Mouse (Mus musculus): ENCODE results near the gene Dcaf10.
"Not testable (repeated sequence)": the region's sequence is repeated elsewhere in the genome, so short reads cannot be mapped to it uniquely, and the experiment has no call there.

Dcaf10 gene

DNA sequence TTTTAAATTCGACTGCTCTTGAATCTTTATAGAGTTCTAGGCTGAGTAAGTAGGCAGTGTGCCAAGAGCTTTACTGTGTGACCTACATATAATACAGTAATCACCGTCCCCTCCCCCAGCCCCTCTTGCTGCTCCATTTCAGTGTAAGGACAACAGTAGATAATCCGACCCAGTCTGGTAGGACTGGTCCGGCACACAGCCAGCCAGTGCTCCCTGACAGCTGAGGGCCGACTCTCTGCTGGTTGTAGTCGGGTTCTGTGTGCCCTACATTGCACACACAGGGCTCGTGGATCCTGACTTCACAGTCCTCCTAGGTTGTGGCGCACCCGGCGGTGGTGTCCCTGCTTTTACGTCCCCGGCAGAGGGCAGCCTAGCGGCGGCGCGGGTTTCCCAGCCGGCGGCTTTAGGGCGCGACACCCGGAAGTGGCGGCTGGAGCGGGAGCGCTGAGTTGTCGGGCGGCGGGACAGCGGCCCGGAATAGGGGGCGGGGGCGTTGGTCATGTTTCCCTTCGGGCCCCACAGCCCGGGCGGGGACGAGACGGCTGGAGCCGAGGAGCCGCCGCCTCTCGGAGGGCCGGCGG, at the start of gene Dcaf10:
TSS of gene Dcaf10 (plus strand) at position 433 of the 581 bp plus-strand sequence.
- peak; percentile 94 for DNase-seq (ENCODE audit: low spot score)

DNA sequence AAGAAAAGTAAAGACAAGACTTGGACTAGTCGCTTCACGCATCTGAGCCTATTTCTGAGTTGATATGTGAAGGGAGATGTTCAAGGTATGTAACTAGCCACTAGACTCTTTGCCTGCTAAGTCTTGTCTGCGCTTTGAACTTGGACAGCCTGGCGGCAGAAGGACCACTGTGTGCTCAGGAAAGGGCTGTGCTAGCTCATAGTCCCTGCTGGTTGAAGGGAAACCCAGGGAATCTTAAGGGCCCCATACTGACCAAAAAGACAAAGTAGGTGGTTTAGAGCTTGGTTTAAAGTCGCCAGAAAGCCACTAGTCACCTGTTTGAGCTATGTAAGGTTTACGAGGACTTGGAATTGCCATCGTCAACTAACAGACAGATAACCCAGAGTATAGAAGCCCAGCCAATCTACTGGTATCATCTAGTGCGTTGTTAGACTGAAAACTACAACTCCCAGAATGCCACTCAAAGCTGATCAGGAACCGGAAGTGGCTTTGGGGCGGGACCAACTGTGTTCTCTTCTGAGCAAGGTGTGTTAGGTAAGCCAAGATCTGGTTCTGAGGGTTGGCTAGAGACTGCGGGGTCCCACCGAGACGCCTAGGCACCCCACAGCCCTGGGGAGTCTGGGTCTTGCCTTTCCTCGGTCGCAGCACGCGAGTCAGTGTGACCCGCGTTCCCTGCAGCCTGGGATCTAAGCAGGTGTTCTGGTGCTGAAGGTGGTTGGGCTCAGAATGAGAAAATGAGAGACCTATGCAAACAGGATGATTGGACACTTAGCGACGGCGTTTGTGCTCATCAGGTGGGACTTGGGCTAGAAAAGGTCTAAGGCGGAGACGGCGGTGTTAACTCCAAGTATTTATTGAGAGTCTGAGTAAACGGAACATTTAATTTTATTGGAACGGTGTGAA, 45.0 kb upstream of the Dcaf10 start, which contains the start of gene Trmt10b:
TSS of gene Trmt10b (plus strand) at position 466 of the 903 bp plus-strand sequence.
- peak; percentile 74 for DNase-seq (ENCODE audit: low spot score)

DNA sequence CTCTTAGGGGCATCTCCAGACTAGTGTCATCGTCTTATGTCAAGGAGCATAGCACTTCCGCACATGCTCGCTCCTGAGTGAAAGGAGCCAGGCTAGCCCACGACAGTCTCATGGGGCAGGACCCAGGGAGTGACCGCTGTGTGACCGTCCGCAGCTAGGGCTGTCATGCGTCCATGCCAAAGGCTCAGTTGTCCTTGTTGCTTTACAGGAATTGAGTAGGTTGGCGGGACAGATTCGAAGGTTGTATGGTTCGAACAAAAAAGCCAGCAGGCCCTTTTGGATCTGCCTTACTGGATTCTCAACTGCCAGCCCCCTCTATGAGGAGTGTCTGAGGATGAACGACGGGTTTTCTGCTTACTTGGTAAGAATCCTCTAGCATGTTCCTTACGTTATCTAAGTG, 36.4 kb upstream of the Dcaf10 start:
- no peak for DNase-seq (ENCODE audit: low spot score)

DNA sequence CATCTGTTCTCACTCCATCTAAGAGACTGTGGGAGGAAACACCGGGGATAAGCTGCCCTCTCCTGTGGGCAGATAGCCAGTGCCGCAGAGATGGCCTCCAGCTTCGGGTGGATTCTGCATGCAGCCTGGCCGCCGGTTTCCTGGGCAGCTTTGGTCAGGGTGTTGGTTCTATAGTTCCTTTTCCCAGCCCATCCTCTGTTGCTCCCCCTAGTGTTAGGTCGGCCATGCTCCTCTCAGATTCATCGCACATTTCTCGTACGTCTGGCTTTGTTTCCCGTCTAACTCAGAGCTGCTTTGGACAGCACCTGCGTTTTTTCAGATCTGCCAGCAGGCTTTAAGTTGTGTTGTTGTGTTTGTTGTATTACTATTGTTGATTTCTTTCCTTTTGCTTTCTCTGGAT, 33.9 kb upstream of the Dcaf10 start:
- no peak for DNase-seq (ENCODE audit: low spot score)

DNA sequence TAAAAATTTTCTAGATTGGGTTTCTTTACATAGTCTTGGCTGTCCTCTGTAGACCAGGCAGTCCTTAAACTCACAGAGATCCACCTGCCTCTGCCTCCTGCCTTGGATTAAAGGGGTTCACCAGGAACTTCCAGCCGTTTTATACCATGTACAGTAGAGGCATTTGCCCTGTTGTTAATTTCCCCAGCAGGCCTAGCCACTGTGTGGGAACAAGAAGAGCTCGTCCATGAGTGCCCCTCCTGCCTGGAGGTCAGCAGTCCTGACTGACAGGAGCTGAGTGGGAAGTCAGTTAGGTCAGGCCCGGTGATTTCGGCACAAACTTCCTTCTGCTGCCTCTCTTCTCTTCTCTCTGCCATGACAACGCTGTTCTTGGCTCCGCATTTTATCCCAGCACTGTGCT, 33.3 kb upstream of the Dcaf10 start:
- DNase-seq (ENCODE audit: low spot score) = no peak

DNA sequence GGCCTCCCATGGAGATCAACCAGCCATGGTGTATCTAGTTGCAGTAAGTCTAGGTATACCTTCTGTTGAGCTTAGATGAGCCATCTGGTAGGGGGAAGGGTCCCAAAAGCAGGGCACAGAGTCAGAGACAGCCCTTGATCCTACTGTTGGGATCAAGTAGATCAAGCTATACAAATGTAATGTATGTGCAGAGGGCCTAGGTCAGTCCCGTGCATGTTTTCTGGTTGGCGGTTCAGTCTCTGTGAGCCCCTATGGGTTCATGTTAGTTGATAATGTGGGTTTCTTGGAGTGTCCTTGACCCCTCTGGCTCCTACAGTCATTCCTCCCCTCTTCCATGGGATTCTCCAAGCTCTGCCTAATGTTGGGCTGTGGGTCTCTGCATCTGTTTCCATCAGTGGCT, 30.8 kb upstream of the Dcaf10 start:
- no peak for DNase-seq (ENCODE audit: low spot score)

DNA sequence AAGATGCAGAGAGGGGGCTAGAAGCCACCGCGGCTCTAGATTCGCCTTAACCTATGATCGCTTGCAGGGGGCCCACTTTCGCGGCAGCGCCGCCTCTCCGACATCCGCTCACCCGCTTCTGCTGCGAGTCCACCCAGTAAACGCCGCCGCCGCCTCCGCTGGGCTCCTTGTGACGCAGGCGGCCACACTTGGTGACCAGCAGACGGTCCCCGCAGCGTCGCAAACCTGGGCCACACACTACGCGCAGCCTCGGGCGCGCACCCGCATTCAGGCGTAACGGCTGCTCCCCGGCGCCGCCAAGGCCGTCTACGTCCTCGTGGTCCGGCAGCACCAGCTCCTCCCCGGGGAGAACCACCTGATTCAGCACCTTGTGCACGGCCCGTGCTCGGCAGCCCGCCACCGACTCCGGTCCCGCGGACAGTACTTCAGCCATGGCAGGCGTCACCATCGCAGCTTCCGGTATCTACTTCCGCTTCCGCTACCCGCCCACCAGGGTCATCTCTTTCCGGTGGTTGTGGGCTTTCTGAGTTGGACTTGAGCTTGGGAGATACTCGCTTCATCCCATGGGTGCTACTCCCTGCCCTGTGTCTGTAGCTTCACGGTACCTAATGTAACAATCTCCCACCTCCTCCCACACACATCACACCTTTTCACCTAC, 21.6 kb upstream of the Dcaf10 start:
- peak; percentile 82 for DNase-seq (ENCODE audit: low spot score)

DNA sequence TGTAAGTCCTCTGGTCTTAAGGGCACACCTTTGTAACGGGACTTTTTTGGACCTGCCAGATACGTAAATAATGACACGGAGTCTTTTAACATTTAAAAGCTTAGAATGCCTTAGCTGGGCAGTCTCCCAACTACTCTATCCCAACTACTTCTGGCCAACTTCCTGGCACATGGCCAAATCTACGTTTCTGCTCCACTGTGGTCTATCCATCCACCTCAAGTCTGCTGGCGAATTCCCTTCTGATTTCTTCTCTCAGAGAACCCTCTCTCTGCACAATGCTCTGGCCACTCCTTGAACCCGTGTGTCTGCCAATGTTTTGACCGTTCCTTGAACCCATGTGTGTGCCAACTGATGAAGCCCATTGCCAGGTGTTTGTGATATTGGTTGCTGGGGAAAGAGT, 10.8 kb upstream of the Dcaf10 start:
- no peak for DNase-seq (ENCODE audit: low spot score)

DNA sequence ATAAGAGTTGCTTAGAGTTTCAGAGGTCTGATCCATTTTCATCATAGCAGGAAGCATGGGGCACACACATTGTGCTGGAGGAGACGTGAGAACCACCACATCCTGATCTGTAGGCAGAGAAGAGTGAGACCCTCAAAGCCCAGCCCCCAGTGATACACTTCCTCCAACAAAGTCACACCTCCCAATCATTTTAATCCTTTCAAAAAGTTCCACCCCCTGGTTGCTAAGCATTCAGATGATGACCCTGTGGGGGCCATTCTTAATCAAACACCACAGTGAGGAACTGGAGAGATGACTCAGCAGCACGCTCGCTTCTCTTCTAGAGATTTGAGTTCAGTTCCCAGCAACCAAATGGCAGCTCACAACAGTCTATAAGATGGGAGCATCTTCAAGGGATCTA, 9.4 kb upstream of the Dcaf10 start:
- DNase-seq (ENCODE audit: low spot score) = no peak

DNA sequence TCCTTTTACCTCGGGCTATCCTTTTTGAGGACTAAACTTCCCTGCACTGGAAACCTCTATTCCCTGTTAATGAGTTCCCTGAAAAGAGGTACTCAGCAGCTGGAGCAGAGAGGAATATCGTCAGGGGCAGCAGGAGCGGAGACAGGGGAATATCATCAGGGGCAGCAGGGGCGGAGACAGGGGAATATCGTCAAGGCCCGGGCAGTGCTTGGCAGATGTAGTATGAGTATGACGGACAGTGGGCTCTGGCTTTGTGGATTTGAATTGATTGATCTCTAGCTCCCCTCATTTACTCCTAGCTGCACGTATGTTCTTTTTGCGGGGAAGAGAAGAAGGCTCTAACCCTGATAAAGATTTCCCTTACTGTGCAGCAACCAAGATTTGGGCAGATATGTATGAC, 675 bp upstream of the Dcaf10 start:
- DNase-seq (ENCODE audit: low spot score) = no peak

DNA sequence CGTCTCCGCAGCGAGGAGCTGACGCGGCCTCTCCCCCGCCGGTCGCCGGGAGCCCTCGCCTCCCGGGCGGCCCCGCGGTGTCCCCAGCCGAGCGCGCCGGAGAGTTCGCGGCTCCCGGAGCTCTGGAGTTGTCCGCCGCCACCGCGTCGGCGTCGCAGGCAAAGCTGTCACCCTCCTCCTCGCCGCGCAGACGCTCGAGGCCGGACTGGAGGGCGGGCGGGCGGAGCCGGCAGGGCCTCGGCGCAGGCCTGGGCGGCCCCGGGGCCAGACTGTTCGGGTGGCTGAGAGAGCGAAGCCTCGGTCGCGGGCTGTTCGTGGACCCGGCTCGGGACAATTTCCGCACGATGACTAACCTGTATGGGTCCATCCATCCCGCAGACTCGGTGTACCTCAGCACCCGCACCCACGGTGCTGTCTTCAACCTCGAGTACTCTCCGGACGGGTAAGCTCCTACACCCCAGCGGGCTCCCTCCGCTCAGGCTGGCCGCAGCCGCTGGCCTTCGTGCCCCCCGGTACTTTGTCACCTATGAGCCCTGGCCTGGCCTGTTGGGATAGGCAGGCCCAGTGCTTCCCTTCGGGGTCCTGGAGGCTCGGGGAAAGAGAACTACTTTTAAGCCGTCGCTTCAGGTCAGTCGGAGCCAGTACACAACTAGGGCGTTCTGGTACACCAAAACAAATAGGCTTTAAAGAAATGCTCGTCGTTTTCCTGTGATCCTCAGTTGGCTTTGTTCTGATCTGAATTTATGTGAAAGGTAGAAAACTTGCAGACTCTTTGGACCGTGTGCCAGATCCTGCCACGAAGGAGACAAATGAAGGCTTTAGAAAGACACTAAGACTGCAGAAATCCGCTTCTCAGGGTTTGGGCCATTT, 620 bp downstream of the Dcaf10 start, which contains the start of gene Exosc3:
TSS of gene Exosc3 (minus strand) at position 447 of the 870 bp plus-strand sequence.
- DNase-seq (ENCODE audit: low spot score) = peak; percentile 53

DNA sequence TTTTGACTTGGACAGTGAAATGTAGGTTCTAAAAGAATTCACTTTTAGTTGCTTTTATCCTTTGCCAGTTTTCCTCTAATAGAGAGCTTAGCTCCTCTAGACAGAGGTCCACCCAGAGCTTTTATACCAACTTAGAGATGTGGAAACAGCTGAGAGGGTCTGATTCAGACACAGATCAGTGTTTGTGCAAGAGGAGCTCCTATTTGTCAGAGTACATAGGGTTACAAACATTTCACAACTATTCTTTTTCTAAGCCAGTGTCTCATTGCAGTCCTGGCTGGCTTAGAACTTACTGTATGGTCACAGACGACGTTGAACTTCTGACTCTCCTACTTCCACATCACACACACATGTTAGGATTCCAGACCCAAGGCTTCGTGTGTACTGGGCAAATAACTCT, 14.8 kb downstream of the Dcaf10 start:
- DNase-seq (ENCODE audit: low spot score) = no peak

DNA sequence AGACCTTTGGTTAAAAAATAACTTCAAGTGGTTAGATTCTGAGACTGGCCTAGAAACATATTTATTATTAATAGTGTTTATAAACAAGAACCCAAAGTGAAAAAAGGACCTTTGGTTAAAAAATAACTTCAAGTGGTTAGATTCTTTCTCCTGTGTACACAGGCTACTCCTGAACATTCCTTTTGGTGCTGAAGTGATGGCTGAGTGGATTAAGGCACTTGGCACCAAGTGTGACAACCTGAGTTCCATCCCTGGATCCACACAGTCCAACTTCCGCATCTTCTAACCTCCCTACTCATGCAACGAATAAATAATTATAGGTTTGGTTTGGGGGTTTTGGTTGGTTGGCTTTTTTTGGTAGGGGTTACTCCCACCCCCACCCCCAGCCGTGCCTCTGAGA, 29.4 kb downstream of the Dcaf10 start:
- no peak for DNase-seq (ENCODE audit: low spot score)

DNA sequence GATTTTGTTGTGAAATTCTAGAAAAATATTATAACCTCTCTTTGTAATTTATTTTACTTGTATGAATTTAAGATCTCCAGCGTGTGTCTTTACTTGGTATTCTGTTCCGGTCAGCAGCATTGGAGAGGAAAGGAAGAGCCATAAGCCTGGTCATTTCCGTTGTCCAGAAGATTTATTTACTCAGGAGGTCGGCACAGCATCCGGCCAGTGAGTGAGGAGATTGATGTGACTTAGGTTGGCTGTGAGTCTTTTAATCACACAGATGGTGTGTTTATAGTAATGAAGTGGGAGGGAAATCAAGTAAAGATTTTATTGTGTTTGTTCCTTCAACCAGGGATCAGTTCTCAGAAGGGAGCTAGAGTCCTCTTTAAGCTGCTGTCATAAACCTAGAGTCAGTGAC, 33.0 kb downstream of the Dcaf10 start:
- DNase-seq (ENCODE audit: low spot score) = no peak

DNA sequence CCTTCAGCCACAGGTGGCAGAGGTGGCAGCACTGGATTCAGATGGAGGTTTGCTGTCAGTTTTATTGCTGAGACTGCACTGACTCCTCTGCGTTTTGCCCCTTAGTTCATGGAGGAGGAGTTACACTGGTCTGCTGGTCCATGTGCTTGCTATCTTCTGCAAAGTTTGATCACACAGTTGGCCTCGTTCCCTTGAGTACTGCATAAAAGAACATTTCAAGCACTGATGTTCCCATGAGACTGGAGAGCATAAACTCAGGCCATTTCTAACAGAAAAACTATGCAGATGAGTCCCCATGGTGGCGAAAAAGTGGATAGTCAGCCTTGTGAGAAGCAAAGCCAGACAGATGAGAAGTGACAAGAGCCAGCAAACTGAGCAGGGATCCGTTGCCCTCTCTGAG, 34.7 kb downstream of the Dcaf10 start:
- no peak for DNase-seq (ENCODE audit: low spot score)

DNA sequence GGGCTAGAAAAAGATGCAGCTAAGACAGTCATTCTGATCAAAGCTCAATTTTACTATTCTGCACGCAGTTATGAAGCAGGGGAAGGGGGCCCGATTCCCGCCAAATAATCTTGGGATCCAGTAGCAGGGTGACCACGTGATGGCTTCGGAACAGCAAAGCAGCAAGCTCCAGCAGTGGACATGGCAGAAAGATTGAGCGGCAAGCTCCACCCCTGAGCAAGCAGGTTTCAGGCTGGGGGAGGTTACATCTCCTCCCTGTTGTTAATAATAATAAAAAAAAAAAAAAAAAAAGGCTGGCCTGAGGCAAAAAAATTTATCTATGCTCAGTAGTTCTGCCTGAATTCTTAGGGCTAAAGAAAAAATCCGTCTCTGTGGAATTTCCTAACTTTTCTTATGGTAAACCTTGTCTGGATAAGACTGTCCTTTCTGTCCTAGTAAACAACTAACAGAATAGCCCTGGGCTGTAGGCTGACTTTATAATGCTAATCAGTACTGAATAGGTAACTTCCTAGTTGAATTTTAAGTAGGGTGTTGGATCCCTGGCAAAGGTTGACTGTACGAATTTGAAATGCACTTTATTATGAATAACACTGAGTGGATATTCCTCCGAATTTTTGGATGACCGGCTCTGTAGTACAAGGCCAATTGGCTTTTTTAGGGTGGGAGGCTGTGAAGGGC, 39.1 kb downstream of the Dcaf10 start:
- not testable (repeated sequence) for DNase-seq (ENCODE audit: low spot score)

DNA sequence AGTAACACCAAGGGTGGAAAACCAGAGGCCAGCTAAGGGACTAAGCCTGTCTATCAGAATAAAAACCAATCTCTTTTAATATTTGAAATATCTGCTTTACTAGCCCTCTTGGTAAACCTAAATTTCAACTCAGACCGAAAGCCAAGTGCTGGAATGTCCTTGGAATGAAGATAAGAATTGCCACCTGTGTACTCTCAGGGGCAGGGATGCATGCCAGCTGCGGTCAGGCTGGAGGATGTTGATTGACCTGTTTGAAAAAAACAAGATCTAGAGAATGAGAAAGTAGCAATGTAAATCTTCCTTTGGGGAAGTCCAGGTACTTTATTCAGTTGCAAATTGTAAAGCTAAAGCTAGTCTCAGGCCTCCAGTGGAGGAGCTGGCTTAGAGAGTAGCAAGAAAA, 40.2 kb downstream of the Dcaf10 start:
- peak; percentile 34 for DNase-seq (ENCODE audit: low spot score)

DNA sequence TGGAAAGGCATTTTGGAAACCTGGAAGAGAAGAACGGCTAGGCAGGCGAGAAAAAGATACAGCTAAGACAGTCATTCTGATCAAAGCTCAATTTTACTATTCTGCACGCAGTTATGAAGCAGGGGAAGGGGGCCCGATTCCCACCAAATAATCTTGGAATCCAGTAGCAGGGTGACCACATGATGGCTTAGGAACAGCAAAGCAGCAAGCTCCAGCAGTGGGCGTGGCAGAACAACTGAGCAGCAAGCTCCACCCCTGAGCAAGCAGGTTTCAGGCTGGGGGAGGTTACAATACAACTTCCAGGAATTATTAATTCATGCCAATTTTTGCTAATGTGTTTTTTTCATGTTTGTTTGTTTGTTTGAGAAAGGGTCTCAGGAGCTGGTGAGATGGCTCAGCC, 45.4 kb downstream of the Dcaf10 start:
- not testable (repeated sequence) for DNase-seq (ENCODE audit: low spot score)

DNA sequence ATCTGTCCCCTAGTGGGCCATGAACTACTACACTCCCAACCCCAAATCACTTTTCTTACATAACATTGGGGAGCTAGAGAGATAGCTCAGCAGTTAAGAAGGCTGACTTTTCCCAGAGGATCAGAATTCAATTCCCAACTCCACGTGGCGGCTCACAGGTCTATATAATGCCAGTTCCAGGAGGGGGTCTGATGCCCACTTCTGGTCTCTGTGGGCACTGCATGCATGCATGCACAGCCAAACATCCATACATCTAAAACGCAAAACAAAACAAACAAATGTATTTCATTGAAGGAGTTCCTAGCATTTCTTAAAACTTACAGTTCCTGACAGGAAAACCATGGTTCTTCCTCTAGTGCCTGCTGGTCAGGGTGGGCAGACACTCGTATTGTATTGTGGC, 50.2 kb downstream of the Dcaf10 start:
- DNase-seq (ENCODE audit: low spot score) = no peak

DNA sequence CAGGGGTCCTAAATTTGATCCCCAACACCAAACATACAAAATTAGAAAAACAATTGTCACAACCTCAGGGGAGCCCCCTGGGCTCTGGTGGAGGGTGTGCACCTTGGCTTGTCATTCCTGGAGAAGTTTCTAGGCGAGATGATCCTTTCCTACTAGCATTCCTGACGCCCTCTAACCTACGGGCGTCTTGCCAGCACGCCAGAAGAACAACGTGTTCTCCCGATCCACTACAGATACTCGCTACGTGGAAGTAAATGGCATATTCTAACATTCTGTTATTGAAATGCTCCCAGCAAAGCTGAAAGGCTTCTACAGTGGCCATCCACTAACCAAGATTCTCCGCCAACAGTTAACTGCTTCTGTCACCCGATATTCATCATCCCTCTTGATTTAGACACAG, 50.7 kb downstream of the Dcaf10 start:
- no peak for DNase-seq (ENCODE audit: low spot score)

DNA sequence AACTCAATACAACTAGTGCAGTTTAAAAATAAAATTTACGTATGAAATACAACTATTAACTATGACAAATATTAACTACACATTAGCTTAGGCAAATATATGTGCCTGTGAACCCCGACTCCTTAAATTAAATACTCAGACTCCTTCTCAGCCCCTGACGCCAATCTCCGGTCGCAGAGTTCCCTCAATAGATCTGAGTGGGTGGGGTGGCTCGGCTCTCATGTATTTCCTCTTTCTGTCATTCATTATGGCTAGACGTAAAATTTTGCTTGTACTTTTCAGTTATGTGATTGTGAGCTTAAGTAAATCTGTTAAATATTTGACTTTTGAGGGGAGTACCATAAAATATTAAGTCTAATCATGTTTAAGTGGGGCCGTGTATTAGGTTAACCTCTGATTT, 51.1 kb downstream of the Dcaf10 start:
- no peak for DNase-seq (ENCODE audit: low spot score)
